Mouse (Mus musculus) heart, adult 2 months (tissue): Measurements from ENCODE around the gene Usp4.

Experiments
- EP300 ChIP-seq: fragments of 200-500 bp; IDR thresholded peaks from 2 replicates; pipeline ENCODE4 v1.6.1; 2011; ENCODE audit warnings: low read depth, low read length, control low read depth; ENCODE audit not compliant: insufficient read depth
- POLR2A ChIP-seq: fragments of 200-500 bp; IDR thresholded peaks from 2 replicates; pipeline ENCODE4 v1.6.1; 2011; ENCODE audit warnings: mild to moderate bottlenecking, low read depth, low read length, control low read depth; ENCODE audit not compliant: insufficient read depth

DNA sequence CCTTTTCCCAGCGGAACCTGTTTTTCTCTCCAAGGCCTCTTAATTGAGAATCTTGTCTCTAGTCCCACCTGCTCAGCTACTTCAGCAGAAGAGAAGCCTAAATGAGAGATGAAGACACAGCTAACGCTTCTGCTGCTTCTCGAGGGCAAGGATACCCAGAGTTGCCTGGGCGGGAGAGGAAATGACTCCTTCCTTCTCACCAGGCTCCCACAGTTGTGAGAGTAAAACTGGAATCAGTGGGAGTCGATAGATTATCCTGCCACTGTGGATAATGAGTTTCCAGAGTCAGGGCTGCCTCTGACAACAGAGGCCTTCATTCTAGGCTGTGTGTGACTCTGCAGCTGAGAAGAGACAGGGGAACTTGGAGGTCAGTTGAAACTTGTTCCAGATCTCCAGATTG, 92.8 kb downstream of the Usp4 start:
- TF ChIP-seq POLR2A (no peak), EP300 (no peak)
